In the genomic region with DNA sequence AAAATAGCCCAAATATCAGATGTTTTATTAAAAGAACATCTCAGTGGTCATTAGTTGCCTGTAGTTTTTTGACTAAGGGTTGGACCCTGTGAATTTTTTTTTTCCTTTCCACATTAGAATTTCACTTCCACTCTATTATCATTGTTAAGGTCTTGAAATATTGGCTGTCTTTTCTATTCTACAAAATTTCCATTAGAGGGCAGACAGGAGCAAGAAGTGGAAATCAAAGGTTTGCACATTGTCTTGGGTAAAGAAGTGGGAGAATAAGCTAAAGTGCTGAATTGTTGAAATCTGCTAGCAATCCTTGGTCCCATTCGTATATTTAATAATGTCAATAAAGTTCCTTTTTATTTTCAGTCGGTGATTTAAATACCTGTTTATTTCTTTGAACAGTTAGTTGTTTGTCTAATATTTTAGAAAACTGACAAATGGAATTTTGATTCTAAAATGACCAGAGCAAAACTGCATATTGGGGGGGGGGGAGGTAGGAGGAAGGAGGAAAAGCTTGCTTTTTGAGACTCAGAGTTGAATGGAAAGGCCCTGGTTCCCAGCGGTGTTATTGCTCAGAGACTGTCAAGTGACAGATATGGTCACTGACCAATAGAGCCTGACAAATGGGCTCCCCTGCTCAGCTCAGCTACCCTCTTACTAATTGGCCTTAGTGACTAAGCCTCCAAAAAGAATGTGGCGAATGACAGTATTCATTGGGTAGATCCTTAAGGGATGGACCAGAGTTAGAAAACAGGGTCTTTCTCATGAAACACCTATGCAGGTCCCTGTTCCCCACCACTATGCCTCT, we compare ENCODE assay signal across 12 mouse cellular contexts.
DNase-seq lines count a peak whose midpoint lies in the region; ATAC-seq and TF ChIP-seq lines count a peak whose summit lies in the region.
"Had no signal": no experiment of that assay in that cellular context is flagged by ENCODE, and none has a peak within 500 bp of the region (broad histone marks: within the 10 kb centered on the region; RNA-seq: fewer than 3 reads in every experiment).

No protein-coding gene starts in this region.

- no peak overlapping the region for H3K4me3 ChIP-seq in intestine, postnatal 0 days (ENCODE audit: low read depth, low read length)
- H3K4me3 ChIP-seq in intestine, embryonic 16.5 days (ENCODE audit: low read length) = no peak overlapping the region
- no peak overlapping the region for H3K4me3 ChIP-seq in forebrain, embryonic 14.5 days (ENCODE audit: low read depth, low read length)
- H3K4me3 ChIP-seq: limb, embryonic 12.5 days had no signal

- H3K4me2 ChIP-seq in intestine, postnatal 0 days (replicated peaks; ENCODE audit: low read depth) = no peak overlapping the region
- H3K4me2 ChIP-seq in intestine, embryonic 16.5 days (ENCODE audit: low read depth, low read length) = no peak overlapping the region
- no peak overlapping the region for H3K4me2 ChIP-seq in forebrain, embryonic 14.5 days (ENCODE audit: low read length)
- H3K4me2 ChIP-seq: limb, embryonic 12.5 days had no signal

- H3K27me3 ChIP-seq in intestine, postnatal 0 days (replicated peaks; ENCODE audit: control insufficient read depth, insufficient read depth, low read length) = no peaks in the 10 kb centered on the region
- no peaks in the 10 kb centered on the region for H3K27me3 ChIP-seq in intestine, embryonic 16.5 days (replicated peaks; ENCODE audit: control insufficient read depth, insufficient read depth, low read length)
- H3K27me3 ChIP-seq in forebrain, embryonic 14.5 days (replicated peaks; ENCODE audit: control insufficient read depth, insufficient read depth, low read length) = no peaks in the 10 kb centered on the region

- no peak overlapping the region for H3K9ac ChIP-seq in intestine, postnatal 0 days (ENCODE audit: low read depth, low read length)
- no peak overlapping the region for H3K9ac ChIP-seq in intestine, embryonic 16.5 days (ENCODE audit: low read depth, low read length)
- no peak overlapping the region for H3K9ac ChIP-seq in forebrain, embryonic 14.5 days (ENCODE audit: low read length)
- H3K9ac ChIP-seq: limb, embryonic 12.5 days had no signal

- no peak overlapping the region for H3K27ac ChIP-seq in intestine, postnatal 0 days (ENCODE audit: low read depth, low read length)
- no peak overlapping the region for H3K27ac ChIP-seq in intestine, embryonic 16.5 days (ENCODE audit: low read length)
- H3K27ac ChIP-seq in forebrain, embryonic 14.5 days (ENCODE audit: low read depth, low read length) = no peak overlapping the region
- H3K27ac ChIP-seq: limb, embryonic 12.5 days had no signal

- H3K9me3 ChIP-seq in intestine, postnatal 0 days (ENCODE audit: control insufficient read depth) = no peaks in the 10 kb centered on the region
- H3K9me3 ChIP-seq in intestine, embryonic 16.5 days (ENCODE audit: control insufficient read depth, low read length) = no peaks in the 10 kb centered on the region
- H3K9me3 ChIP-seq in forebrain, embryonic 14.5 days (replicated peaks; ENCODE audit: control insufficient read depth, low read length) = no peaks in the 10 kb centered on the region
- H3K9me3 ChIP-seq: G1E; limb, embryonic 12.5 days had no signal

- no peak for ATAC-seq in intestine, postnatal 0 days
- no peak for ATAC-seq in intestine, embryonic 16.5 days
- peak; percentile 65 for ATAC-seq in forebrain, embryonic 14.5 days
- ATAC-seq: inflammation-experienced regulatory T-cells, adult 6 months had no signal

- no peaks in the 10 kb centered on the region for H3K36me3 ChIP-seq in intestine, postnatal 0 days (ENCODE audit: control insufficient read depth, insufficient read depth)
- H3K36me3 ChIP-seq in intestine, embryonic 16.5 days (ENCODE audit: control insufficient read depth, insufficient read depth, low read length) = no peaks in the 10 kb centered on the region
- H3K36me3 ChIP-seq in forebrain, embryonic 14.5 days (ENCODE audit: control insufficient read depth, insufficient read depth, low read length) = no peaks in the 10 kb centered on the region
- H3K36me3 ChIP-seq: G1E; limb, embryonic 12.5 days had no signal

- TF ChIP-seq CTCF in intestine, postnatal 0 days (IDR thresholded peaks at IDR 0.05; ENCODE audit: low read depth) = peak; percentile 65

- WGBS in intestine, postnatal 0 days = 66% methylated on average over 4 of the region's 4 CpGs
- WGBS in intestine, embryonic 16.5 days = 65% methylated on average over 4 of the region's 4 CpGs
- 20% methylated on average over 4 of the region's 4 CpGs for WGBS in forebrain, embryonic 14.5 days

- H3K4me1 ChIP-seq in intestine, postnatal 0 days (replicated peaks; ENCODE audit: control insufficient read depth, insufficient read depth, low read length) = no peaks in the 10 kb centered on the region
- H3K4me1 ChIP-seq in intestine, embryonic 16.5 days (ENCODE audit: control insufficient read depth, insufficient read depth, low read length) = no peaks in the 10 kb centered on the region
- H3K4me1 ChIP-seq in forebrain, embryonic 14.5 days (ENCODE audit: control insufficient read depth, insufficient read depth, low read length) = peaks cover 4% of the 10 kb centered on the region; the same call in 1 of the 2 replicates

- peak; percentile 4 for DNase-seq in thymus, postnatal 0 days (ENCODE audit: low spot score)
- no peak for DNase-seq in thymus, postnatal 10 days (ENCODE audit: low spot score in 2 of 2)
- DNase-seq in forebrain, embryonic 14.5 days (ENCODE audit: low spot score) = peak; percentile 81
- DNase-seq in right cerebral cortex, postnatal 4 days = no peak
- DNase-seq in thymus, postnatal 14 days = no peak
- DNase-seq in ovary, postnatal 36 days (ENCODE audit: low spot score) = no peak
- DNase-seq: cerebellum, adult 11-12 months had no signal

Comparison
In these comparisons a context has a peak if more than half of its experiments do, and no peak if none do; other contexts are left out.
1. DNase-seq: peak in thymus, postnatal 0 days (single experiment) and forebrain, embryonic 14.5 days (single experiment); none in thymus, postnatal 10 days (0 of 2), right cerebral cortex, postnatal 4 days (single experiment), thymus, postnatal 14 days (single experiment) and ovary, postnatal 36 days (single experiment).